Mouse (Mus musculus) bone marrow, adult 2 months (tissue): ENCODE data around the gene Mast4.

Experiments
- CTCF ChIP-seq: fragments of 200-500 bp; IDR thresholded peaks from 2 replicates; pipeline ENCODE4 v1.5.1; 2011; ENCODE audit warnings: low read length, control low read depth; ENCODE audit not compliant: control insufficient read depth, insufficient read depth
- POLR2A ChIP-seq: fragments of 200-500 bp; IDR thresholded peaks from 2 replicates; pipeline ENCODE4 v1.6.1; 2011; ENCODE audit warnings: low read depth, mild to moderate bottlenecking, control low read depth, low read length, borderline replicate concordance; ENCODE audit not compliant: control insufficient read depth

- TF ChIP-seq CTCF = no peak
- no peak for TF ChIP-seq POLR2A
These were observed 587.3 kb downstream of the Mast4 start for GRCm38 (mm10) chr13:102746803-102747561.
